Mouse (Mus musculus) small intestine, adult 10 weeks (tissue): ENCODE results near the gene Cpne7. TPM values are rescaled to one million over a fixed set of nuclear protein-coding genes. Genes with fewer than 3 reads are reported as not detected.

Experiments
- polyA plus RNA-seq: library from polyadenylated mRNA; stranded (reverse); fragments of 350-450 nt; fragmentation: Illumina TruSeq; extraction: RNeasy Lipid Tissue Mini Kit (QIAGEN cat#74804); gene quantifications from one replicate; pipeline ENCODE4 v1.2.3, GENCODE M21; 2014; ENCODE audit warnings: low replicate concordance

Gene Cpne7
- not detected for polyA plus RNA-seq

DNA sequence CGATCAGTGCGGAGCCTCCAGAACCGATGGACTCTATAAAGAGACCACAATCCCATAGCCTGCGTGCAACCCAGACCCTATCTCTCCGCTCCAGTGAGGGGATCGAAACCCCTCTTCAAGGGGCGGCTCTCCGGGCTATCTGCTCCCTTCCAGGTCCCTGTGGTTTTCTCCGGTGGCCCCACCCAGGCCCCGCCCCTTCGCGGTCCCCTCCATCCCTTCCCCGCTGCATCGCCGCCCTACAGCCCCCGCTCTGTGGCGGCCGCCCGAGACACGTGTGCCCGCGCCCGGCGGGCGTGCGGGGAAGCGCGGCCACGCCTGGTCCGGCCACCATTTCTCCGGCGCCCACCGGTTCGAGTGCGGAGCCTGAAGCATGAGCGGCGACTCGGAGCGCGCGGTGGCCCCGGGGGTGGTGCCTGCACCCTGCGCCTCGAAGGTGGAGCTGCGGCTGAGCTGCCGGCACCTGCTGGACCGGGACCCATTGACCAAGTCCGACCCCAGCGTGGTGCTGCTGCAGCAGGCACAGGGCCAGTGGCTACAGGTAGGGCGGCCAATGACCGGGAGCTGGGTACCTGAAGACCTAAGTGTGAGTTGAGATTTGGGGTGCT lies at the start of gene Cpne7:
TSS of gene Cpne7 (plus strand) at position 248 of the 605 bp plus-strand sequence.

DNA sequence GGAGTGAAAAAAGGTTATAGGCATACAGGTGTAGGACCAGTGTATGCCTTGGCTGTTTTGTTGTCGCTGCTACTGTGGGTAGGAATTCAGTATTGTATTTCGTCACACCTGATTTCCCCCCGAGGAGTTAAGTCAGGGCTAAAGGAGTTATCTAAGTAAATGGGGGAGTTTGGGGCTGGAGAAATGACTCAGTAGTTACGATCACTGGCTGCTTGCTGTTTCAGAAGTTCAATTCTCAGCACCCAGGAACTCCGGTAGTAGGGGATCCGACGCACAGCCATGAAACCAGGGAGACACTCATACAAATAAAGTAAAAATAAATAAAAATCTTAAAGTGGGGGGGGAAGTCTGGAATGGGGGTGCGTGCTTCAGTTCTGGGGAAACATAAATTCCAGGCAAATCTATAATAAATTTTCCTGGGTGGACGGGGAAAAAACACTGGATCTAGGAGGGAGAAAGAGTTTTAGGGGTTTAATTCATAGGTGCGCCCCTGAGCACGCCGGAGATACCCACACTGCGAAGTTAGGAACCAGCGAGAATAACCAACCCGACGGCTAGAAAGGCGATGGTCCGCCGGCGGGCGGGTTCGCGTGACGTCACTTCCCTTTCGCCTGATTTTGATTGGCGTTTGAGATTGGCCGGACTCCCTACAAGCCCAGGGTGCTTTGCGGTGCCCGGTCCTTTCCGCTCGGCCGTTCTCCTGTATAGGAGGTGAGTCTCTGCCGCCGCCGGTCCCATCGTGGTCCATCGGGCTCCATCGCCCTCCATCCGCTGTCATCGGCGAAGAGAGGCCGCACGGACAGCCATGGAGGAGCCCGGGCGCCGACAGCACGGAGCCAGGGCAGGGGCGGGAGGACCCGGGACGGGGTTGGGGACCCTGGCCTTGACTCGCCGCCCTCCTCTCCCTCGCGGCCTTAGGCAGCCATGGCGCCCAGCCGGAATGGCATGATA lies 15.2 kb upstream of the Cpne7 start, which contains the start of gene Rpl13:
TSS of gene Rpl13 (plus strand) at position 616 of the 951 bp plus-strand sequence.

DNA sequence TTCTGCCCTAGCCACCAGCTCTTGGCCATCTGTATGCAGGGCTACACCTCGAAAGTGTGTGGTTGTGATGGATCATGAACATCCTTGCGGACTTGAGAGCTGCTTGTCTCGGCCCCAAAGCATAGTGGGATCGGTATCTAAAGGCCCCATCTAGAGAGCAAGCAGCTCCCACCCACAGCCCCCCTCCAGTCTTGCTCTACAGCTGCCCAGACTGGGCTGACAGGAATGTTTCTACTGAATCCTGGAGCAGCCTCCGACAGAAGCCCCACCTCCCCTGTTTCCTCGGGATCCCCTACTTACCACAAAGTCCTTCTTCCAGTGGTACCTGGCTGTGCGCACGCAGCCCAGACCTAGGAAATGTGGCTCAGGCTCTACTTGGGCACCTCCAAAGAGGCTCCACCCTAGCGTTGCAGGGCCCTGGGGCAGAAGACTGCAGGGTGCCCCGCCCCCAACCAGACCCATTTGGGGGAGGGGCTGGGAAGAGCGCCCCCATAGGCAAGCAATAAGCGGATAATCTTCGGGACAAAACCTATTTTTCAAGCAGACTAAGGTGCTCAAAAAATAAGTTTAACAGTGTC lies 40.8 kb downstream of the Cpne7 start, which contains the start of gene Sult5a1:
TSS of gene Sult5a1 (minus strand) at position 428 of the 578 bp plus-strand sequence.

Other genes with a start within 250 kb of the Cpne7 start
- 48.6 TPM for gene Ankrd11, start 75.1 kb upstream of the Cpne7 start, polyA plus RNA-seq
- 21.2 TPM for gene Spg7, start 54.4 kb upstream of the Cpne7 start, polyA plus RNA-seq
- 16.3 TPM for gene Rpl13, start 15.0 kb upstream of the Cpne7 start, polyA plus RNA-seq
- not detected for gene Sult5a1, start 40.9 kb downstream of the Cpne7 start, polyA plus RNA-seq
- 22.8 TPM for gene Dpep1, start 68.9 kb downstream of the Cpne7 start, polyA plus RNA-seq
- 4.3 TPM for gene Chmp1a, start 95.4 kb downstream of the Cpne7 start, polyA plus RNA-seq
- not detected for gene Spata33, start 95.5 kb downstream of the Cpne7 start, polyA plus RNA-seq
- 1.6 TPM for gene Cdk10, start 107.5 kb downstream of the Cpne7 start, polyA plus RNA-seq
- gene Spata2l, start 118.9 kb downstream of the Cpne7 start, polyA plus RNA-seq: not detected
- gene Zfp276, start 136.8 kb downstream of the Cpne7 start, polyA plus RNA-seq: 1.4 TPM
- 0.89 TPM for gene Vps9d1, start 137.0 kb downstream of the Cpne7 start, polyA plus RNA-seq
- gene Fanca, start 201.2 kb downstream of the Cpne7 start, polyA plus RNA-seq: 0.89 TPM
- gene Spire2, start 215.3 kb downstream of the Cpne7 start, polyA plus RNA-seq: 0.26 TPM